Mouse (Mus musculus): Measurements from ENCODE around the gene Ppard. TPM values are rescaled to one million over a fixed set of nuclear protein-coding genes. Genes with fewer than 3 reads are reported as not detected.

Gene Ppard
- polyA plus RNA-seq, 1 experiment from 2014 or later = 1.3 TPM

DNA sequence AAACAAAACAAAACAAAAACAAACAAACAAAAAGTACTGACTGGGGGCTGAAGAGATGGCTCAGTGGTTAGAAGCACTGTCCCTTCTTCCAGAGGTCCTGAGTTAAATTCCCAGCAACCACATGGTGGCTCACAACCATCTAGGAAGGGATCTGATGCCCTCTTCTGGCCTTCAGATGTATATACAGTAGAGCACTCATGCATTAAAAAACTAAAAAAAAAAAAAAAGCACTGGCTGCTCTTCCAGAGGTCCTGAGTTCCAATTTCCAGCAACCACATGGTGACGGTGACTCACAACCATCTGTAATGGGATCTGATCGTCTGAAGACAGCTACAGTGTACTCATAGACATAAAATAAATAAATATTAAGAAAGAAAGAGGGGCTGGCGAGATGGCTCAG is 78.3 kb downstream of the Ppard start:
- WGBS = 82% methylated on average over 3 of the region's 3 CpGs
- H3K27me3 ChIP-seq (ENCODE audit: control insufficient read depth, insufficient read depth, low read length) = no peaks in the 10 kb centered on the region

DNA sequence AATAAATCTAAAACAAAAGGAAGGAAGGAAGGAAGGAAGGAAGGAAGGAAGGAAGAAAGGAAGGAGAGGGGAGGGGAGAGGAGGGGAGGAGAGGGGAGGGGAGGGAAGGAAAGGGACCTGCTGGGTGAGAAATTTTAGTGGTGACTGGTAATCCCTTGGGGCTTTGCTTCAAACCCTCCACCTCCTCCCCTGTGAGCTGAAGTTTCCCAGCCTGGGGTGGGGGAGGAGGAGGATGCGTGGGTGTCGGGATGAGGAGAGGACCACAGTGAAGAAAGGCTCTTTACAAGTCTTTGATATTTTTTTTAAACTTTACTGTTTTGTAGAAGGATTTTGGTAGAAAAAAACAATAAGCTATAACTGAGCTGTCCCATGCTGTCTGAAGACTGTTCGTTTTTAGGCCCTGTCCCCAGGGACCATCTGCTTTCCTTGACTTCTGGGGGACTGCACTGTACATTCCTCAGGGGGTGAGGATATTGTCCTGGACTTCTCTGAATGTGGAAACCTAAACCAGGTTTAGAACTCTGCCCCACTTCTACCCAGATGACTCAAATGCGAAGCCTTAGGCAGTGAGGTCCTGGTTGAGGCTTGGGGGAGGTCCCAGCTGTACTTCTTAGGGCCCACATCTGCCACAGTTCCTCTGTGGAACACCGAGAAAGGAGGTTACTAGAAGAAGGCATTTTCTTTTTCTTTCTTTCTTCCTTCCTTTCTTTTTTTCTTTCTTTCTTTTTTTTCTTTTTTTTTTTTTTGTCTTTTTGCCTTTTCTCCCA is 79.0 kb downstream of the Ppard start:
- Histone ChIP-seq H3K27me3 (ENCODE audit: control insufficient read depth, insufficient read depth, low read length) (no peaks in the 10 kb centered on the region), H3K4me2 (ENCODE audit: low read depth, low read length) (no peak overlapping the region), H3K9me3 (ENCODE audit: control insufficient read depth, low read length) (no peaks in the 10 kb centered on the region), H3K36me3 (ENCODE audit: control insufficient read depth, insufficient read depth, low read length) (no peaks in the 10 kb centered on the region), H3K4me3 (ENCODE audit: low read depth, low read length) (no peak overlapping the region), H3K9ac (replicated peaks; ENCODE audit: low read depth, low read length) (no peak overlapping the region), H3K4me1 (ENCODE audit: control insufficient read depth, insufficient read depth, low read length) (0 out of 2 replicates have a peak, but pooled peaks cover 4% of the 10 kb centered on the region), H3K27ac (ENCODE audit: low read depth, low read length) (no peak overlapping the region)
- 81% methylated on average over 5 of the region's 5 CpGs for WGBS
- ATAC-seq (ENCODE audit: low read depth) = no peak

More for the DNA sequence above, 78.3 kb downstream of the Ppard start:
- H3K4me2 ChIP-seq (ENCODE audit: low read depth, low read length) = no peak overlapping the region
- H3K36me3 ChIP-seq (ENCODE audit: control insufficient read depth, insufficient read depth, low read length) = no peaks in the 10 kb centered on the region
- H3K4me3 ChIP-seq (ENCODE audit: low read depth, low read length) = no peak overlapping the region
- H3K9ac ChIP-seq (replicated peaks; ENCODE audit: low read depth, low read length) = no peak overlapping the region
- ATAC-seq (ENCODE audit: low read depth) = no peak
- no peaks in the 10 kb centered on the region for H3K9me3 ChIP-seq (ENCODE audit: control insufficient read depth, low read length)
- H3K4me1 ChIP-seq (ENCODE audit: control insufficient read depth, insufficient read depth, low read length) = 0 out of 2 replicates have a peak, but pooled peaks cover 4% of the 10 kb centered on the region
- no peak overlapping the region for H3K27ac ChIP-seq (ENCODE audit: low read depth, low read length)

DNA sequence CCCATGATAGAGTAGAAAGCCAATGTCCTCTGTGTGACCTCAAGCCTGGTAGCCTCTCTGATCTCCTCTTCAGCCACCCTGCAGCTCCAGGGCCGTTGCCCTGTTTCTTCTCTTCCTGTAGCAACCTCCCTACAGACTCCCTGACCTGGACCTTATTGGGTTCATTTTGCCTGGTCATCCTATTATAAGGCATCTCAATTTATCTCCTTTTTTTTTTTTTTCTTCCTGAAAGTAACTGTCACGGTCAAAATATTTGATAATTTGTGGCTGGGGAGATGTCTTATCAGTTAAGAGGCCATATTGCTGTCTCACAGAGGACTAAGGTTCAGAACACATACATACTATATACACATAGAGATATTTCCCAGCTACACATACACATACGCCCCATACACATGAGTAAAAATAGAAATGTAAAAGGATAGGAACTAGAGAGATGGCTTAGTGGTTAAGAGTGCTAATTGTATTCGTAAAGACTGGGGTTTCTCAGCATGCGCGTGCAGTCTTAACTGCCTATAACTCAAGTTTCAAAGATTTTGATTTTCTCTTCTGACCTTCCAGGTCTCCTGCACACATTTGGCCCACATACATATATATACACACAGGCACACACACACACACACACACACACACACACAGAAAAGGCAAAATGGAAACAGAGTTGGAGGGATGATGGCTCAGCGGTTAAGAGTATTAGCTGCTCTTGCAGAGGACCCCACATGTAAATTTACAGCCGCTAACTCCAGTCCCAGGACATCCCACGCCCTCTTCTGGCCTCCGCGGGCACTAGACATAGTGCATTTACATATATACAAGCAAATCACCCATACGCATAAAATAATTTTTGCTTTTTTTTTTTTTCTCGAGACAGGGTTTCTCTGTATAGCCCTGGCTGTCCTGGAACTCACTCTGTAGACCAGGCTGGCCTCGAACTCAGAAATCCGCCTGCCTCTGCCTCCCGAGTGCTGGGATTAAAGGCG is 80.0 kb downstream of the Ppard start:
- WGBS = 26% methylated on average over 17 of the region's 17 CpGs
- Histone ChIP-seq H3K27ac (ENCODE audit: low read depth, low read length) (0 out of 2 replicates have a peak overlapping the region, but pooled peaks have one; percentile 34), H3K4me2 (ENCODE audit: low read depth, low read length) (peak overlapping the region; percentile 64), H3K4me1 (ENCODE audit: control insufficient read depth, insufficient read depth, low read length) (0 out of 2 replicates have a peak, but pooled peaks cover 4% of the 10 kb centered on the region), H3K36me3 (ENCODE audit: control insufficient read depth, insufficient read depth, low read length) (peaks cover 6% of the 10 kb centered on the region), H3K9me3 (ENCODE audit: control insufficient read depth, low read length) (no peaks in the 10 kb centered on the region), H3K9ac (replicated peaks; ENCODE audit: low read depth, low read length) (no peak overlapping the region), H3K27me3 (ENCODE audit: control insufficient read depth, insufficient read depth, low read length) (no peaks in the 10 kb centered on the region), H3K4me3 (ENCODE audit: low read depth, low read length) (peak overlapping the region; percentile 68)
- ATAC-seq (ENCODE audit: low read depth) = peak; percentile 7

DNA sequence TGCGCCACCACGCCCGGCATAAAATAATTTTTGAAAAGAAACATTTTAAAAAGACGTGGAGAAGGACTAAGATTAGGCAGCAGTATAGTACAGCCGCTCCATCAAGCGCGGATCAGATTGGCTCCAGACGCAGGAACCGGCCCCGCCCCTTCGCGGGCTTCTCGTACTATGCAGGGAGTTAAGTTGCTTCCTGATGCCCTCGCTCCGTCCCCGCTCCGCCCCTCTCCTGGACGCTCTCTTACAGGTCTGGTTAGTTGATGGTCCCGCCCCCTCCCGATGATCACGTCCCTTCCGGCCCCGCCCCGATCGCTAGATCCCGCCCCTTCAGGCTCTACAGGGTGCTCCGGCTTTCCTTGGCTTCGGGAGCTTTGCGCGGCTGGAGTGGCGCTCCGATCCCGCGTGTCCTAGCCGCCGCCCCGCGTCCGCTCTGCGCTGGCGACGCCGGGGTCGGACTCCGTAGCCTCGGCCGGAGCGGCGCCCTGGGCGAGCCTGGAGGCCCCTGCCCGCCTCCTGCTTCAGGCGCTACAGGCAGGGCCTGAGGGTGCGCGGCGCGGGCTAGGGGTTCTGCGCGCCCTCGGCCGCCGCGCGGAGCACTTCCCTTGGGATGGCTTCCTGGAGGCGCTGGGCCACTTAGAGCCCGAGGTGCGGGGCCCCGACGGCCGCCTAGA is 80.8 kb downstream of the Ppard start, which contains the start of gene Fance:
Fance (plus strand) TSS at position 308 of the 668 bp plus-strand sequence.
- H3K9me3 ChIP-seq (ENCODE audit: control insufficient read depth, low read length) = no peaks in the 10 kb centered on the region
- no peaks in the 10 kb centered on the region for H3K27me3 ChIP-seq (ENCODE audit: control insufficient read depth, insufficient read depth, low read length)
- H3K36me3 ChIP-seq (ENCODE audit: control insufficient read depth, insufficient read depth, low read length) = peaks cover 6% of the 10 kb centered on the region
- WGBS = under 1% methylated on average over 62 of the region's 69 CpGs
- peak within 1 kb of the TSS; percentile 68 for H3K4me3 ChIP-seq (ENCODE audit: low read depth, low read length)
- H3K27ac ChIP-seq (ENCODE audit: low read depth, low read length) = peak within 1 kb of the TSS; percentile 79
- peak within 1 kb of the TSS; percentile 69 for H3K9ac ChIP-seq (replicated peaks; ENCODE audit: low read depth, low read length)
- H3K4me1 ChIP-seq (ENCODE audit: control insufficient read depth, insufficient read depth, low read length) = 0 out of 2 replicates have a peak, but pooled peaks cover 4% of the 10 kb centered on the region
- peak; percentile 99 for ATAC-seq (ENCODE audit: low read depth)
- H3K4me2 ChIP-seq (ENCODE audit: low read depth, low read length) = peak within 1 kb of the TSS; percentile 64

DNA sequence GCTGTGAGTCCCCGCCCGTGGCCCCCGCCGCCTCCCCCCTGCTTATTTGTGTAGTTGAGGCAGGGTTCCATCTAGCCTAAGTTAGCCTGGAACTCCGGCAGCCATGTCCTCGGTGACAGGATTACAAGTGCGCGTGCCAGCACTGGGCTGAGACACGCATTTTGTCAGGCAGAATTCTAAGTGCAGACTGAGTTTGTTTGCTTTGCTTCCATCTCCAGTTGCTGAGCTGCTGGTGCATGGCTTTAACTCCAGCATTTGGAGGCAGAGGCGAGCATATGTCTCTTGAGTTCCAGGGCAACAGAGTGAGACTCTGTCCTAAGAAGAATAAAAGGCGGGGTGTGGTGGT is 81.4 kb downstream of the Ppard start:
- Histone ChIP-seq H3K27me3 (ENCODE audit: control insufficient read depth, insufficient read depth, low read length) (no peaks in the 10 kb centered on the region), H3K9me3 (ENCODE audit: control insufficient read depth, low read length) (no peaks in the 10 kb centered on the region), H3K9ac (replicated peaks; ENCODE audit: low read depth, low read length) (peak overlapping the region; percentile 69), H3K4me1 (ENCODE audit: control insufficient read depth, insufficient read depth, low read length) (0 out of 2 replicates have a peak, but pooled peaks cover 4% of the 10 kb centered on the region), H3K27ac (ENCODE audit: low read depth, low read length) (peak overlapping the region; percentile 79), H3K36me3 (ENCODE audit: control insufficient read depth, insufficient read depth, low read length) (peaks cover 6% of the 10 kb centered on the region), H3K4me2 (ENCODE audit: low read depth, low read length) (peak overlapping the region; percentile 64), H3K4me3 (ENCODE audit: low read depth, low read length) (peak overlapping the region; percentile 68)
- WGBS = 2% methylated on average over 11 of the region's 11 CpGs
- peak; percentile 28; the same call in 1 of the 2 replicates for ATAC-seq (ENCODE audit: low read depth)

DNA sequence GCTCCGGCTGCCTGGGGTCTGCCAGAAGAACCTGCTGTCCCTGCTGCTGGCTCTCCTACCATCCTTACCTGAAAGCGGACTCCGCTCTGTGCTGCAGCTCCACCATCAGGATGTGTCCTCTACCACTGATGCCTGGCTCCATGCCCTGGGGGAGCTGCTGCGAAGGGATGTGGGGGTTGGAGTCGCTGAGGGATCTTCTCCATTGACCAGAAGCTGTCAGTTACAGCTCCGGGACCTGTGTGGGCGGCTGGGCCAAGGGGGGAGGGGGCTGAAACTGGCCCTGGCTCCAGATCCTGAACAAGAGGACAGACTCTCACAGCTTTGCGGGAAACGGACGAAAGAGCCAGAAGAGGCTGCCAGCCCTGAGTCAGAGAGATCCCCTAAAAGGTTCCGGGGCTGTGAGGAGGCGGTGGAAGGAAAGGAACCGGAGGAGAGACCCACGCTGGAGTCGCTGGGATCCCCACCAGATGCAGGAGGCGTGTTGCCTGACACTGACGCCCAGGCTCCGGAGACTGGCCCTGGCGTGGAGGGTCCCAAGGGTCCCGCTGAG is 83.2 kb downstream of the Ppard start:
- Histone ChIP-seq H3K9ac (replicated peaks; ENCODE audit: low read depth, low read length) (no peak overlapping the region), H3K4me3 (ENCODE audit: low read depth, low read length) (no peak overlapping the region), H3K27me3 (ENCODE audit: control insufficient read depth, insufficient read depth, low read length) (no peaks in the 10 kb centered on the region), H3K36me3 (ENCODE audit: control insufficient read depth, insufficient read depth, low read length) (peaks cover 11% of the 10 kb centered on the region), H3K27ac (ENCODE audit: low read depth, low read length) (no peak overlapping the region), H3K4me2 (ENCODE audit: low read depth, low read length) (no peak overlapping the region), H3K4me1 (ENCODE audit: control insufficient read depth, insufficient read depth, low read length) (0 out of 2 replicates have a peak, but pooled peaks cover 4% of the 10 kb centered on the region), H3K9me3 (ENCODE audit: control insufficient read depth, low read length) (no peaks in the 10 kb centered on the region)
- ATAC-seq (ENCODE audit: low read depth) = no peak
- 91% methylated on average over 20 of the region's 20 CpGs for WGBS

DNA sequence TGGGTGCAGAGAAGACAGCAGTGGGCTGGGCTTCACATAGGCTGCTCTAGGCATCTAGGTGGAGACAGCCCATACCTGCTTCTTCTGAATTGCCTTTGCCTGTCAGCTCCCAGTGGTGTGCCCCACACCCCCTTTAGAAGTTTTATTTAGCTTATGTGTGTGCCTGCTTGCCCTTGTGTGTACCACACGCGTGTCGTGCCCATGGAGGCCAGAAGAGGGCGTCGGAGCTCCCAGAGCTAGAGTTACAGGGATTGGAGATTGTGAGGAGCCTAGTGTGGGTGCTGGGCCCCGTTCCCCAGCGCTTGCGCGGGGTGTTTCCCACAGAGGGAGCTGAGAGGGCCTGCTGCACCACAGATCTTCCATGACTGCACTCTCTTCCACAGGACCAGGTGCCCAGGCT is 84.0 kb downstream of the Ppard start:
- H3K4me2 ChIP-seq (ENCODE audit: low read depth, low read length) = no peak overlapping the region
- H3K9me3 ChIP-seq (ENCODE audit: control insufficient read depth, low read length) = no peaks in the 10 kb centered on the region
- 0 out of 2 replicates have a peak, but pooled peaks cover 4% of the 10 kb centered on the region for H3K4me1 ChIP-seq (ENCODE audit: control insufficient read depth, insufficient read depth, low read length)
- 94% methylated on average over 9 of the region's 9 CpGs for WGBS
- H3K9ac ChIP-seq (replicated peaks; ENCODE audit: low read depth, low read length) = no peak overlapping the region
- no peak for ATAC-seq (ENCODE audit: low read depth)
- H3K36me3 ChIP-seq (ENCODE audit: control insufficient read depth, insufficient read depth, low read length) = peaks cover 13% of the 10 kb centered on the region
- H3K4me3 ChIP-seq (ENCODE audit: low read depth, low read length) = no peak overlapping the region
- H3K27me3 ChIP-seq (ENCODE audit: control insufficient read depth, insufficient read depth, low read length) = no peaks in the 10 kb centered on the region
- H3K27ac ChIP-seq (ENCODE audit: low read depth, low read length) = no peak overlapping the region

DNA sequence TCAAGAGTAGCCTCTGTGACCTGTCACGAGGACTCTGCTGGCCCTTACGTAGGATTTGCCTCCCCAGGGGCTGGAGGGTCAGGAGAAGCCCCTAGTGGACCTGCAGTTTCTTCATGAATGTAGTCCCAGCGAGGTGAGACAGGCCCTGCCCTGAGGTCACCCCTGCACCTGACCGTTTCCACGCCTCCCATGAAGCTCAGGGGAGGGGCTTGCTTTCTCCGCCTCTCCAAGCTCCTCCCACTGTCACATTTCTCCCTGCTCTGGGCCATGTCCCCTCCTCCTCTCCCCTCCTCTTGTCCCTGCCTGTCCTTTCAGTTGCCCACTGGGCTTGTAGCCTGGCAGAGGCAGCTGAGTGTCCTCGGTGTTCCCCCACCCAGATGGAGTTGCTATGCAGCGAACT is 84.6 kb downstream of the Ppard start:
- no peak overlapping the region for H3K9ac ChIP-seq (replicated peaks; ENCODE audit: low read depth, low read length)

More for the DNA sequence above, 84.6 kb downstream of the Ppard start:
- Histone ChIP-seq H3K4me2 (ENCODE audit: low read depth, low read length) (no peak overlapping the region), H3K27ac (ENCODE audit: low read depth, low read length) (no peak overlapping the region), H3K4me1 (ENCODE audit: control insufficient read depth, insufficient read depth, low read length) (0 out of 2 replicates have a peak, but pooled peaks cover 4% of the 10 kb centered on the region), H3K9me3 (ENCODE audit: control insufficient read depth, low read length) (no peaks in the 10 kb centered on the region), H3K36me3 (ENCODE audit: control insufficient read depth, insufficient read depth, low read length) (peaks cover 13% of the 10 kb centered on the region), H3K27me3 (ENCODE audit: control insufficient read depth, insufficient read depth, low read length) (no peaks in the 10 kb centered on the region), H3K4me3 (ENCODE audit: low read depth, low read length) (no peak overlapping the region)
- ATAC-seq (ENCODE audit: low read depth) = no peak
- 60% methylated on average over 8 of the region's 8 CpGs for WGBS

All from neural tube, embryonic 14.5 days (tissue).